Mouse (Mus musculus) left cerebral cortex, adult 11 months (tissue): Measurements from ENCODE around the gene Zfp189.
"Not testable (repeated sequence)": the region's sequence is repeated elsewhere in the genome, so short reads cannot be mapped to it uniquely, and the experiment has no call there.

Experiments
- DNase-seq: peaks from one replicate; pipeline ENCODE4 v3.0.0; 2022; ENCODE audit warnings: low spot score

Gene Zfp189

GRCm38 (mm10) chr4:49520572-49521340 is at the start of gene Zfp189, which contains the start of gene Mrpl50:
Gene Zfp189, plus strand, starts transcription at chr4:49521176.
Gene Mrpl50, minus strand, starts transcription at chr4:49521093.
- peak; percentile 94 for DNase-seq

GRCm38 (mm10) chr4:49473435-49474100 is 47.4 kb upstream of the Zfp189 start, which contains the start of gene Acnat1:
Gene Acnat1, minus strand, starts transcription at chr4:49473912.
- no peak for DNase-seq

GRCm38 (mm10) chr4:49474583-49474982 is 46.4 kb upstream of the Zfp189 start:
- no peak for DNase-seq

- DNase-seq: no peak
These were observed 42.7 kb upstream of the Zfp189 start for GRCm38 (mm10) chr4:49478118-49478877.

GRCm38 (mm10) chr4:49479035-49479434 is 41.9 kb upstream of the Zfp189 start:
- DNase-seq: not testable (repeated sequence)

GRCm38 (mm10) chr4:49480104-49480760 is 40.7 kb upstream of the Zfp189 start:
- DNase-seq: no peak

- no peak for DNase-seq
These were observed 40.1 kb upstream of the Zfp189 start for GRCm38 (mm10) chr4:49480896-49481295.

GRCm38 (mm10) chr4:49485442-49485841 is 35.5 kb upstream of the Zfp189 start:
- no peak for DNase-seq

GRCm38 (mm10) chr4:49485934-49486650 is 34.9 kb upstream of the Zfp189 start:
- not testable (repeated sequence) for DNase-seq

- DNase-seq: no peak
These were observed 17.4 kb upstream of the Zfp189 start for GRCm38 (mm10) chr4:49503563-49503962.

GRCm38 (mm10) chr4:49506386-49506785 is 14.6 kb upstream of the Zfp189 start, which contains the start of gene Baat:
Gene Baat, minus strand, starts transcription at chr4:49506557.
- no peak for DNase-seq

GRCm38 (mm10) chr4:49509183-49509582 is 11.8 kb upstream of the Zfp189 start:
- DNase-seq: no peak

- not testable (repeated sequence) for DNase-seq
These were observed 10.6 kb upstream of the Zfp189 start for GRCm38 (mm10) chr4:49510236-49510835.

GRCm38 (mm10) chr4:49512636-49513035 is 8.3 kb upstream of the Zfp189 start:
- DNase-seq: no peak

GRCm38 (mm10) chr4:49514441-49514840 is 6.5 kb upstream of the Zfp189 start:
- no peak for DNase-seq

GRCm38 (mm10) chr4:49519476-49519875 is 1.5 kb upstream of the Zfp189 start:
- DNase-seq: no peak

- DNase-seq: no peak
These were observed 370 bp downstream of the Zfp189 start for GRCm38 (mm10) chr4:49521346-49521745.

GRCm38 (mm10) chr4:49522576-49522975 is 1.6 kb downstream of the Zfp189 start:
- peak; percentile 67 for DNase-seq

GRCm38 (mm10) chr4:49535036-49535435 is 14.1 kb downstream of the Zfp189 start:
- no peak for DNase-seq

- DNase-seq: no peak
These were observed 14.8 kb downstream of the Zfp189 start for GRCm38 (mm10) chr4:49535675-49536294.
